Mouse (Mus musculus) ES-Bruce4 (cell line): ENCODE data around the gene Rab26.

Source experiments
- CTCF ChIP-seq: IDR thresholded peaks from one replicate; pipeline ENCODE4 v1.8.1; 2011; ENCODE audit warnings: low read depth, low read length
- EP300 ChIP-seq: IDR thresholded peaks from 2 replicates; pipeline ENCODE4 v1.6.1; 2011; ENCODE audit warnings: low read depth, low read length; ENCODE audit not compliant: insufficient read depth
- POLR2A ChIP-seq: IDR thresholded peaks from one replicate; pipeline ENCODE4 v1.8.1; 2011; ENCODE audit warnings: low read length; ENCODE audit not compliant: insufficient read depth

- TF ChIP-seq EP300 = no peak
- TF ChIP-seq CTCF = no peak
- no peak for TF ChIP-seq POLR2A
These were observed 54.6 kb downstream of the Rab26 start for GRCm38 (mm10) chr17:24479431-24479830.
